Mouse (Mus musculus): ENCODE results near the gene Sec16a.

Gene Sec16a

GRCm38 (mm10) chr2:26444946-26445665, at the start of gene Sec16a:
Sec16a (minus strand) TSS chr2:26445216.
- peak; percentile 100 for DNase-seq

GRCm38 (mm10) chr2:26494396-26494795, 49.4 kb upstream of the Sec16a start:
- no peak for DNase-seq

GRCm38 (mm10) chr2:26493021-26493781, 48.2 kb upstream of the Sec16a start:
- DNase-seq: no peak

GRCm38 (mm10) chr2:26490760-26491301, 45.8 kb upstream of the Sec16a start:
- no peak for DNase-seq

GRCm38 (mm10) chr2:26488535-26489135, 43.6 kb upstream of the Sec16a start:
- no peak for DNase-seq

- DNase-seq: peak; percentile 59 to 66
Observed at GRCm38 (mm10) chr2:26487322-26488021, 42.5 kb upstream of the Sec16a start.

- no peak for DNase-seq
Observed at GRCm38 (mm10) chr2:26486835-26487321, 41.9 kb upstream of the Sec16a start.

GRCm38 (mm10) chr2:26486264-26486810, 41.3 kb upstream of the Sec16a start:
- DNase-seq: no peak

- DNase-seq: no peak
Observed at GRCm38 (mm10) chr2:26485710-26486109, 40.7 kb upstream of the Sec16a start.

- no peak for DNase-seq
Observed at GRCm38 (mm10) chr2:26485278-26485677, 40.3 kb upstream of the Sec16a start.

- no peak for DNase-seq
Observed at GRCm38 (mm10) chr2:26484169-26484568, 39.2 kb upstream of the Sec16a start.

GRCm38 (mm10) chr2:26483230-26483869, 38.3 kb upstream of the Sec16a start:
- no peak for DNase-seq

GRCm38 (mm10) chr2:26482824-26483223, 37.8 kb upstream of the Sec16a start:
- no peak for DNase-seq

- no peak for DNase-seq
Observed at GRCm38 (mm10) chr2:26481724-26482495, 36.9 kb upstream of the Sec16a start.

GRCm38 (mm10) chr2:26480911-26481310, 35.9 kb upstream of the Sec16a start:
- no peak for DNase-seq

- no peak for DNase-seq
Observed at GRCm38 (mm10) chr2:26478685-26479205, 33.7 kb upstream of the Sec16a start.

GRCm38 (mm10) chr2:26477911-26478310, 32.9 kb upstream of the Sec16a start:
- DNase-seq: no peak

GRCm38 (mm10) chr2:26475505-26476430, 30.8 kb upstream of the Sec16a start:
- DNase-seq: no peak

- no peak for DNase-seq
Observed at GRCm38 (mm10) chr2:26474789-26475504, 29.9 kb upstream of the Sec16a start.
